Mouse (Mus musculus): ENCODE measurements around the gene Sfswap. TPM values are rescaled to one million over a fixed set of nuclear protein-coding genes. Genes with fewer than 3 reads are reported as not detected.
"Not testable (repeated sequence)": the region's sequence is repeated elsewhere in the genome, so short reads cannot be mapped to it uniquely, and the experiment has no call there.

The Sfswap gene
- 153 and 154 TPM in 2 replicates for total RNA-seq (2017)

- ATAC-seq (ENCODE audit: extremely low read depth, insufficient number of reproducible peaks, low FRiP score, poor library complexity, severe bottlenecking) = peak; percentile 87
Measured at GRCm38 (mm10) chr5:129500722-129501634, at the start of gene Sfswap. Sfswap (plus strand) TSS chr5:129501221.

GRCm38 (mm10) chr5:129452561-129452960, 48.5 kb upstream of the Sfswap start:
- no peak for ATAC-seq (ENCODE audit: extremely low read depth, insufficient number of reproducible peaks, low FRiP score, poor library complexity, severe bottlenecking)

- no peak for ATAC-seq (ENCODE audit: extremely low read depth, insufficient number of reproducible peaks, low FRiP score, poor library complexity, severe bottlenecking)
Measured at GRCm38 (mm10) chr5:129454802-129455528, 46.1 kb upstream of the Sfswap start.

- ATAC-seq (ENCODE audit: extremely low read depth, insufficient number of reproducible peaks, low FRiP score, poor library complexity, severe bottlenecking) = no peak
Measured at GRCm38 (mm10) chr5:129455529-129455896, 45.5 kb upstream of the Sfswap start.

- no peak for ATAC-seq (ENCODE audit: extremely low read depth, insufficient number of reproducible peaks, low FRiP score, poor library complexity, severe bottlenecking)
Measured at GRCm38 (mm10) chr5:129456579-129457140, 44.4 kb upstream of the Sfswap start.

GRCm38 (mm10) chr5:129458109-129458508, 42.9 kb upstream of the Sfswap start:
- ATAC-seq (ENCODE audit: extremely low read depth, insufficient number of reproducible peaks, low FRiP score, poor library complexity, severe bottlenecking) = no peak

- no peak for ATAC-seq (ENCODE audit: extremely low read depth, insufficient number of reproducible peaks, low FRiP score, poor library complexity, severe bottlenecking)
Measured at GRCm38 (mm10) chr5:129458541-129458940, 42.5 kb upstream of the Sfswap start.

GRCm38 (mm10) chr5:129460798-129461476, 40.1 kb upstream of the Sfswap start:
- ATAC-seq (ENCODE audit: extremely low read depth, insufficient number of reproducible peaks, low FRiP score, poor library complexity, severe bottlenecking) = no peak

- not testable (repeated sequence) for ATAC-seq (ENCODE audit: extremely low read depth, insufficient number of reproducible peaks, low FRiP score, poor library complexity, severe bottlenecking)
Measured at GRCm38 (mm10) chr5:129463648-129464047, 37.4 kb upstream of the Sfswap start.

GRCm38 (mm10) chr5:129465788-129466187, 35.2 kb upstream of the Sfswap start:
- ATAC-seq (ENCODE audit: extremely low read depth, insufficient number of reproducible peaks, low FRiP score, poor library complexity, severe bottlenecking) = no peak

GRCm38 (mm10) chr5:129475532-129476045, 25.4 kb upstream of the Sfswap start:
- ATAC-seq (ENCODE audit: extremely low read depth, insufficient number of reproducible peaks, low FRiP score, poor library complexity, severe bottlenecking) = no peak

GRCm38 (mm10) chr5:129489879-129490278, 11.1 kb upstream of the Sfswap start:
- no peak for ATAC-seq (ENCODE audit: extremely low read depth, insufficient number of reproducible peaks, low FRiP score, poor library complexity, severe bottlenecking)

GRCm38 (mm10) chr5:129501671-129502070, 650 bp downstream of the Sfswap start:
- no peak for ATAC-seq (ENCODE audit: extremely low read depth, insufficient number of reproducible peaks, low FRiP score, poor library complexity, severe bottlenecking)

GRCm38 (mm10) chr5:129506886-129507285, 5.9 kb downstream of the Sfswap start:
- ATAC-seq (ENCODE audit: extremely low read depth, insufficient number of reproducible peaks, low FRiP score, poor library complexity, severe bottlenecking) = no peak

- no peak for ATAC-seq (ENCODE audit: extremely low read depth, insufficient number of reproducible peaks, low FRiP score, poor library complexity, severe bottlenecking)
Measured at GRCm38 (mm10) chr5:129518180-129518579, 17.2 kb downstream of the Sfswap start.

- no peak for ATAC-seq (ENCODE audit: extremely low read depth, insufficient number of reproducible peaks, low FRiP score, poor library complexity, severe bottlenecking)
Measured at GRCm38 (mm10) chr5:129518786-129519185, 17.8 kb downstream of the Sfswap start.

- no peak for ATAC-seq (ENCODE audit: extremely low read depth, insufficient number of reproducible peaks, low FRiP score, poor library complexity, severe bottlenecking)
Measured at GRCm38 (mm10) chr5:129519591-129519990, 18.6 kb downstream of the Sfswap start.

- ATAC-seq (ENCODE audit: extremely low read depth, insufficient number of reproducible peaks, low FRiP score, poor library complexity, severe bottlenecking) = no peak
Measured at GRCm38 (mm10) chr5:129521501-129521900, 20.5 kb downstream of the Sfswap start.

GRCm38 (mm10) chr5:129521913-129522312, 20.9 kb downstream of the Sfswap start:
- ATAC-seq (ENCODE audit: extremely low read depth, insufficient number of reproducible peaks, low FRiP score, poor library complexity, severe bottlenecking) = no peak

Data from neutrophil, adult 5-6 weeks (primary cell).